Mouse (Mus musculus) forebrain, embryonic 10.5 days (tissue): ENCODE results near the gene Snf8. TPM values are rescaled to one million over a fixed set of nuclear protein-coding genes. Genes with fewer than 3 reads are reported as not detected.

Source experiments
- DNase-seq: peaks from one replicate; pipeline ENCODE4 v3.0.0-alpha.2; 2017; ENCODE audit warnings: low spot score; ENCODE audit errors: extremely low spot score
- H3K27ac ChIP-seq: fragments of 300-500 bp; sonication (generic); 2 replicates; pipeline ENCODE4 v1.5.1; 2016; ENCODE audit warnings: mild to moderate bottlenecking
- H3K27me3 ChIP-seq: fragments of 300-500 bp; sonication (generic); 2 replicates; pipeline ENCODE4 v1.6.1; 2016; ENCODE audit warnings: mild to moderate bottlenecking; ENCODE audit not compliant: poor library complexity, severe bottlenecking
- H3K36me3 ChIP-seq: fragments of 300-500 bp; sonication (generic); replicated peaks from 2 replicates; pipeline ENCODE4 v1.6.1; 2016; ENCODE audit warnings: mild to moderate bottlenecking, moderate library complexity
- H3K4me1 ChIP-seq: fragments of 300-500 bp; sonication (generic); 2 replicates; pipeline ENCODE4 v1.6.1; 2016
- H3K4me3 ChIP-seq: fragments of 300-500 bp; sonication (generic); 2 replicates; pipeline ENCODE4 v1.5.1; 2016; ENCODE audit warnings: mild to moderate bottlenecking, moderate library complexity
- H3K9me3 ChIP-seq: fragments of 300-500 bp; sonication (generic); 2 replicates; pipeline ENCODE4 v1.6.1; 2016; ENCODE audit warnings: mild to moderate bottlenecking, moderate library complexity
- WGBS: fragments of 180-500 bp; shearing (Covaris S2); methylation state at CpG from one replicate; pipeline ENCODE4 v1.1.7; 2016; 5-methylcytosine and 5-hydroxymethylcytosine counted together
- polyA plus RNA-seq: library from polyadenylated mRNA; unstranded; fragments of >200 nt; fragmentation: Nextera tagmentation; extraction: Ambion mirVana; gene quantifications from 2 replicates; pipeline ENCODE4 v1.2.1, GENCODE M21; 2016

Gene Snf8
- polyA plus RNA-seq, 1 experiment from 2014 or later = 109 TPM

GRCm38 (mm10) chr11:96092674-96093291, 58.1 kb downstream of the Snf8 start:
- no peaks in the 10 kb centered on the region for H3K4me1 ChIP-seq
- DNase-seq = no peak
- no peaks in the 10 kb centered on the region for H3K36me3 ChIP-seq
- H3K9me3 ChIP-seq = peaks cover 6% of the 10 kb centered on the region; the same call in 1 of the 2 replicates
- H3K4me3 ChIP-seq = no peak overlapping the region
- 47% methylated on average over 7 of the region's 7 CpGs for WGBS
- peaks cover 7% of the 10 kb centered on the region; the same call in 1 of the 2 replicates for H3K27me3 ChIP-seq
- no peak overlapping the region for H3K27ac ChIP-seq

GRCm38 (mm10) chr11:96093361-96093760, 58.7 kb downstream of the Snf8 start:
- Histone ChIP-seq H3K27ac (no peak overlapping the region), H3K9me3 (no peaks in the 10 kb centered on the region), H3K4me1 (no peaks in the 10 kb centered on the region), H3K36me3 (no peaks in the 10 kb centered on the region), H3K4me3 (no peak overlapping the region), H3K27me3 (peaks cover 11% of the 10 kb centered on the region; the same call in 1 of the 2 replicates)
- WGBS = 13% methylated on average over 3 of the region's 3 CpGs
- DNase-seq = peak; percentile 51

Other genes with a start within 250 kb of the Snf8 start
- not detected in 2 replicates for gene Phospho1, start 210.4 kb upstream of the Snf8 start, polyA plus RNA-seq
- 6.7 and 7.3 TPM in 2 replicates for gene Gngt2, start 197.7 kb upstream of the Snf8 start, polyA plus RNA-seq
- gene Abi3, start 192.4 kb upstream of the Snf8 start, polyA plus RNA-seq = 2.3 and 4.6 TPM in 2 replicates
- not detected in 2 replicates for gene B4galnt2, start 120.0 kb upstream of the Snf8 start, polyA plus RNA-seq
- 198 and 200 TPM in 2 replicates for gene Igf2bp1, start 28.9 kb upstream of the Snf8 start, polyA plus RNA-seq
- 0.25 TPM in 1 of 2 replicates, not detected in the other for gene Gip, start 10.3 kb upstream of the Snf8 start, polyA plus RNA-seq
- gene Ube2z, start 30.5 kb downstream of the Snf8 start, polyA plus RNA-seq = 27.5 TPM in 2 replicates
- gene Atp5g1, start 40.8 kb downstream of the Snf8 start, polyA plus RNA-seq = 557 and 584 TPM in 2 replicates
- gene Calcoco2, start 77.1 kb downstream of the Snf8 start, polyA plus RNA-seq = not detected in 2 replicates
- gene Ttll6, start 98.9 kb downstream of the Snf8 start, polyA plus RNA-seq = not detected in 2 replicates
- gene Hoxb13, start 159.4 kb downstream of the Snf8 start, polyA plus RNA-seq = not detected in 2 replicates
- not detected in 2 replicates for gene Hoxb9, start 236.6 kb downstream of the Snf8 start, polyA plus RNA-seq
- gene Hoxb8, start 247.0 kb downstream of the Snf8 start, polyA plus RNA-seq = not detected in 2 replicates